Mouse (Mus musculus) cerebellum, adult 2 months (tissue): ENCODE results near the gene Capzb.

Experiments
- CTCF ChIP-seq: fragments of 200-500 bp; IDR thresholded peaks from 2 replicates; pipeline ENCODE4 v1.5.1; 2011; ENCODE audit warnings: low read depth, mild to moderate bottlenecking, control low read depth, low read length, moderate library complexity, borderline replicate concordance; ENCODE audit not compliant: insufficient read depth
- POLR2A ChIP-seq: fragments of 200-500 bp; IDR thresholded peaks from 2 replicates; pipeline ENCODE4 v1.6.1; 2011; ENCODE audit warnings: low read length, control low read depth, borderline replicate concordance; ENCODE audit not compliant: insufficient read depth

DNA sequence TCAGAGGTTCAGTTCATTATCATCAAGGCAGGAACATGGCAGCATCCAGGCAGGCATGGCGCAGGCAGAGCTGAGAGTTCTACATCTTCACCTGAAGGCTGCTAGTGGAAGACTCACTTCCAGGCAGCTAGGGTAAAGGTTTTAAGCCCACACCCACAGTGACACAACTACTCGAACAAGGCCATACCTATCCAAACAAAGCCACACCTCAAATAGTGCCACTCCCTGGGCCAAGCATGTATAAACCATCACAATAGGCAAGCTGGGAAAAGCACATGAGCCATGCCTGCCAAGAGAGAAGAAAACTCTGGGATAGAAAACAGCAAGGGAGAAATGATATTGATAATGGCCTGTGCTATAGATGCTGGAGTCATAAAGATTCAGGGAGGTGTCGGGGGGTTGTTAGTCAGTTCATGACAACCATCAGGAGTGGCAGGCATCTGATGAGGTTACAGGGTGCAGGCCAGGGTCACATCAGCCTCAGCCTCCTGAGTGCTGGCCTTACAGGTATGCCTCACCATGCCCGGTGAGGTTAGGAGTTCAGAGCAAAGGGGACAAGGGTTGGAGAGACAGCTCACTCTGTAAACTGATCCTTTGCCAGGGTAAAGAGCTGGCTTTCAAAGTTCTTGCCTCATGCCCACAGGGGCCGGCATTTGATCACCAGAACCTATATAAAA lies 6.8 kb upstream of the Capzb start:
- TF ChIP-seq POLR2A (no peak), CTCF (no peak)
